Mouse (Mus musculus) forebrain, embryonic 14.5 days (tissue): ENCODE measurements at regions not wholly inside any gene's neighbourhood (a gene's known extent, or its start where the extent isn't known, plus 50 kb on each side); places are given as distances from the start of the nearest gene placed in this dataset.
A peak's percentile ranks its signal among the peaks of the same experiment; 100 is the strongest.

ENCODE experiments used
- ATAC-seq: fragments of 200-750 bp; cut with Nextera tagmentation; 2 replicates; pipeline ENCODE4 v1.8.0; 2017; ENCODE audit warnings: mild to moderate bottlenecking, moderate library complexity
- DNase-seq: peaks from one replicate; pipeline ENCODE4 v3.0.0-alpha.2; 2015; ENCODE audit warnings: low spot score
- H3K27ac ChIP-seq: fragments of 300-500 bp; sonication (generic); 2 replicates; pipeline ENCODE4 v1.5.1; 2014; ENCODE audit warnings: low read depth, mild to moderate bottlenecking, control low read depth, low read length, moderate library complexity
- H3K27me3 ChIP-seq: fragments of 300-500 bp; sonication (generic); replicated peaks from 2 replicates; pipeline ENCODE4 v1.6.1; 2014; ENCODE audit warnings: low read length, control low read depth, mixed read lengths; ENCODE audit not compliant: control insufficient read depth, insufficient read depth
- H3K36me3 ChIP-seq: fragments of 300-500 bp; sonication (generic); 2 replicates; pipeline ENCODE4 v1.6.1; 2014; ENCODE audit warnings: low read length, control low read depth; ENCODE audit not compliant: control insufficient read depth, insufficient read depth
- H3K4me1 ChIP-seq: fragments of 300-500 bp; sonication (generic); 2 replicates; pipeline ENCODE4 v1.6.1; 2014; ENCODE audit warnings: antibody characterized with exemption, low read length, control low read depth; ENCODE audit not compliant: control insufficient read depth, insufficient read depth
- H3K4me2 ChIP-seq: fragments of 300-500 bp; sonication (generic); 2 replicates; pipeline ENCODE4 v1.6.1; 2014; ENCODE audit warnings: mild to moderate bottlenecking, control low read depth, low read length
- H3K4me3 ChIP-seq: fragments of 300-500 bp; sonication (generic); 2 replicates; pipeline ENCODE4 v1.5.1; 2014; ENCODE audit warnings: low read depth, low read length, control low read depth
- H3K9ac ChIP-seq: fragments of 300-500 bp; sonication (generic); 2 replicates; pipeline ENCODE4 v1.6.1; 2014; ENCODE audit warnings: mild to moderate bottlenecking, low read length, control low read depth, moderate library complexity
- H3K9me3 ChIP-seq: fragments of 300-500 bp; sonication (generic); replicated peaks from 2 replicates; pipeline ENCODE4 v1.6.1; 2016; ENCODE audit warnings: low read length, control low read depth, mixed read lengths; ENCODE audit not compliant: control insufficient read depth
- WGBS: fragments of 180-500 bp; shearing (Covaris S2); extraction: QIAGEN DNeasy Blood & Tissue Kit; methylation state at CpG from one replicate; pipeline ENCODE4 v1.1.7; 2014; 5-methylcytosine and 5-hydroxymethylcytosine counted together

GRCm38 (mm10) chr4:34237791-34238190, 187.8 kb upstream of the Spaca1 start:
- no peaks in the 10 kb centered on the region for H3K9me3 ChIP-seq
- peaks cover 8% of the 10 kb centered on the region; the same call in 1 of the 2 replicates for H3K4me1 ChIP-seq
- WGBS = 75% methylated on average over 3 of the region's 3 CpGs
- H3K9ac ChIP-seq = no peak overlapping the region
- H3K27ac ChIP-seq = no peak overlapping the region
- H3K4me2 ChIP-seq = no peak overlapping the region
- no peaks in the 10 kb centered on the region for H3K27me3 ChIP-seq
- H3K36me3 ChIP-seq = no peaks in the 10 kb centered on the region
- no peak overlapping the region for H3K4me3 ChIP-seq
- no peak for DNase-seq
- ATAC-seq = no peak

DNA sequence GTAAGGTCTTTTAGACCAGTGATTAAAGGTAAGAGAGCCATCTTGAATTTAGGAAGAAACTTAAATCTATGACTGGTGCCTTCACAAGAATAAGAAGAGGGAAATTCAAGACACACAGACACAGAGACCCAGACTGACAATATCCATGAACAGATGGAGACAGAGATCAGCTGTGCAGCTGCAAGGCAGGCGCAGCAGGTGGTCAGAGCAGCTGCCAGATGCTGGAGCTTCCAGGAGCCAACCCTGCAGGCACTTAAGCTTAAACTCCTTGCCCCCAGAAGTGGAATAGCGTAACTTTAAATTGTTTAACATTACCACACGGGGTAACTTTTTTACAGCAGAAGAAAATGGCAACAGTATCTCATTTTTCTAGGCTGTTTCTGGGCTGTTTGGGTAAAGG, 189.6 kb upstream of the Spaca1 start:
- Histone ChIP-seq H3K9ac (no peak overlapping the region), H3K4me2 (no peak overlapping the region), H3K36me3 (no peaks in the 10 kb centered on the region), H3K27me3 (no peaks in the 10 kb centered on the region), H3K27ac (no peak overlapping the region), H3K9me3 (no peaks in the 10 kb centered on the region), H3K4me1 (peaks cover 8% of the 10 kb centered on the region; the same call in 1 of the 2 replicates), H3K4me3 (no peak overlapping the region)
- ATAC-seq (no peak), DNase-seq (no peak)
- WGBS = 61% methylated on average over 3 of the region's 3 CpGs

GRCm38 (mm10) chr4:34241060-34241571, 191.1 kb upstream of the Spaca1 start:
- 14% methylated on average over 7 of the region's 7 CpGs for WGBS
- H3K36me3 ChIP-seq = no peaks in the 10 kb centered on the region
- no peaks in the 10 kb centered on the region for H3K9me3 ChIP-seq
- peaks cover 8% of the 10 kb centered on the region; the same call in 1 of the 2 replicates for H3K4me1 ChIP-seq
- H3K4me3 ChIP-seq = no peak overlapping the region
- DNase-seq (peak; percentile 72), ATAC-seq (peak; percentile 93)
- peak overlapping the region; percentile 24; the same call in 1 of the 2 replicates for H3K4me2 ChIP-seq
- H3K27me3 ChIP-seq = no peaks in the 10 kb centered on the region
- H3K27ac ChIP-seq = peak overlapping the region; percentile 27; the same call in 1 of the 2 replicates
- no peak overlapping the region; the same call in 1 of the 2 replicates for H3K9ac ChIP-seq

DNA sequence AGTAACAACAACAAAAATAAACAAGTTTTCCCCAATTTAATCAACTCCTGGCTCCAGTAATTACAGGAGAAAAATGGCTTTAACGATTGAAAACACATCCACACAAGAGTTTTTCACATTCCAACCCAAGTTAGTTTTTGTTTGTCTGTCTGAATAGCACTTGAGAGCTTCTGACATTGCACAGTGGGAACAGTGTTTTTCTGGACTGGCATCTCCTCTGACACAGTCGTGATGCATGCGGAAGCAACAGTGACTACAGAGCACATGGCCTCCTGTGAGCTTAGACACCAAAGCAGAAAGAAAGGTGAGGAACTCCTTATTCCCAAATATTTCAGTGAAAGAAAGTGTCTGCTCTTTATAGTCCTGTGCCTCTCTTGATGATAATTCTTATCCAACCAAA, 191.7 kb upstream of the Spaca1 start:
- DNase-seq = no peak
- Histone ChIP-seq H3K4me1 (peaks cover 8% of the 10 kb centered on the region; the same call in 1 of the 2 replicates), H3K27me3 (no peaks in the 10 kb centered on the region), H3K36me3 (no peaks in the 10 kb centered on the region), H3K9ac (no peak overlapping the region), H3K4me2 (no peak overlapping the region), H3K9me3 (no peaks in the 10 kb centered on the region), H3K27ac (no peak overlapping the region), H3K4me3 (no peak overlapping the region)
- ATAC-seq = peak; percentile 60; the same call in 1 of the 2 replicates
- WGBS = 21% methylated on average over 3 of the region's 3 CpGs

GRCm38 (mm10) chr4:34259444-34259843, 209.5 kb upstream of the Spaca1 start:
- no peak for DNase-seq
- no peak for ATAC-seq
- Histone ChIP-seq H3K9me3 (no peaks in the 10 kb centered on the region), H3K27me3 (no peaks in the 10 kb centered on the region), H3K36me3 (no peaks in the 10 kb centered on the region), H3K9ac (no peak overlapping the region), H3K4me2 (no peak overlapping the region), H3K4me3 (no peak overlapping the region), H3K4me1 (no peaks in the 10 kb centered on the region), H3K27ac (no peak overlapping the region)

DNA sequence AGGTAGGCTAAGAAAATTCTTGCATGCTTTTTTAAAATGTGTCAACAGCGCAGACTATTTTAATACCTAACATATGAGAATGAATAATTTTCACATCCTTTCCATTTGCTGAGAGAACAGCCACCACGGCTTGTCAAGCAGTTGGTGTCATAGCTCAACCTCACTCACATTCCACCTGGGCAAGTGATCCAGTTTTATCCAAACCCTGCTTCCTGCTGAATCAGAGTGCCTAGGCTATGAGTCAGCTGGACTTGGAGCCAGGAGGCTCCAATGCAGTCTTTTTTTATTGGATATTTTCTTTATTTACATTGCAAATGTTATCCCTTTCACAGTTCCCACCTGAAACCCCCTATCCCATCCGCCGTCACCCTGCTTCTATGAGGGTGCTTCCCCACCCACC, 210.5 kb upstream of the Spaca1 start:
- Histone ChIP-seq H3K27me3 (no peaks in the 10 kb centered on the region), H3K36me3 (no peaks in the 10 kb centered on the region), H3K9me3 (no peaks in the 10 kb centered on the region), H3K4me3 (no peak overlapping the region), H3K27ac (no peak overlapping the region), H3K4me1 (no peaks in the 10 kb centered on the region), H3K9ac (no peak overlapping the region), H3K4me2 (no peak overlapping the region)
- DNase-seq (no peak), ATAC-seq (no peak)
- 95% methylated on average over 4 of the region's 4 CpGs for WGBS

- H3K4me1 ChIP-seq = no peaks in the 10 kb centered on the region
- H3K36me3 ChIP-seq = no peaks in the 10 kb centered on the region
- no peak overlapping the region for H3K27ac ChIP-seq
- ATAC-seq (no peak), DNase-seq (no peak)
- H3K4me3 ChIP-seq = no peak overlapping the region
- H3K9me3 ChIP-seq = no peaks in the 10 kb centered on the region
- no peaks in the 10 kb centered on the region for H3K27me3 ChIP-seq
- H3K9ac ChIP-seq = no peak overlapping the region
- no peak overlapping the region for H3K4me2 ChIP-seq
- 69% methylated on average over 6 of the region's 6 CpGs for WGBS
Measured at GRCm38 (mm10) chr4:34261809-34262208, 211.8 kb upstream of the Spaca1 start.

DNA sequence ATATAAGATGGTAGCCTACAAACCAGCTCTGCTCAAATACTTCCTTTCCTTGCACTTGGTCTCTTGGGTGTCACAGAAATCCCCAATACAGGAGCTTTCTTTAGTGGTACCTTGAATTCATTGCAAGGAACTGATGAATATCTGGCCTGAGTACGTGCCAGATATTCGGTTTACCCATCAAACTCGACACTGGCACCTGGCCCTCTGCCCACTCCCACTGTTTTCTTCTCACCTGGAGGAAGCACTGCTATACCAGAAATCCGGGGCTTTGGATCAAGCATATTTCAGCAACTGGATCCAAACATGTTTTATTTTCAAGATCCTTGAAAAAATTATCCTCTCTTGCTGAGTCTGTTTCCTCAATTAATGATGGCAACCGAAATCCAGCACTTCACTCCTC, 214.4 kb upstream of the Spaca1 start:
- ATAC-seq (no peak), DNase-seq (no peak)
- Histone ChIP-seq H3K27me3 (no peaks in the 10 kb centered on the region), H3K27ac (no peak overlapping the region), H3K36me3 (no peaks in the 10 kb centered on the region), H3K4me2 (no peak overlapping the region), H3K4me3 (no peak overlapping the region), H3K4me1 (no peaks in the 10 kb centered on the region), H3K9ac (no peak overlapping the region), H3K9me3 (no peaks in the 10 kb centered on the region)
- 87% methylated on average over 5 of the region's 5 CpGs for WGBS

GRCm38 (mm10) chr4:34274316-34274715, 224.3 kb upstream of the Spaca1 start:
- Histone ChIP-seq H3K27ac (no peak overlapping the region), H3K9ac (no peak overlapping the region), H3K36me3 (no peaks in the 10 kb centered on the region), H3K4me1 (no peaks in the 10 kb centered on the region), H3K9me3 (no peaks in the 10 kb centered on the region), H3K4me3 (no peak overlapping the region), H3K27me3 (no peaks in the 10 kb centered on the region), H3K4me2 (no peak overlapping the region)
- no peak for ATAC-seq
- 51% methylated on average over 3 of the region's 3 CpGs for WGBS
- no peak for DNase-seq
